In genomic region chrX:153360216-153360590, GRCm38 (mm10) we compare ENCODE assay signal across 8 mouse cellular contexts.
DNase-seq lines count a peak whose midpoint lies in the region; ATAC-seq and TF ChIP-seq lines count a peak whose summit lies in the region.

No protein-coding gene starts in this region.

- no peaks in the 10 kb centered on the region; the same call in 1 of the 2 replicates for H3K4me1 ChIP-seq in embryonic fibroblast, embryonic 13.5 days (ENCODE audit: control insufficient read depth, insufficient read depth, low read length)
- H3K4me1 ChIP-seq in hindbrain, postnatal 0 days (ENCODE audit: insufficient read depth, low read length), result no peaks in the 10 kb centered on the region
- no peaks in the 10 kb centered on the region for H3K4me1 ChIP-seq in lung, postnatal 0 days (ENCODE audit: insufficient read depth, low read depth, low read length)

- H3K9me3 ChIP-seq in hindbrain, postnatal 0 days (ENCODE audit: low read length), result no peaks in the 10 kb centered on the region
- H3K9me3 ChIP-seq in lung, postnatal 0 days (ENCODE audit: low read length), result no peaks in the 10 kb centered on the region

- no peaks in the 10 kb centered on the region for H3K36me3 ChIP-seq in hindbrain, postnatal 0 days (ENCODE audit: insufficient read depth, low read length)
- no peaks in the 10 kb centered on the region for H3K36me3 ChIP-seq in lung, postnatal 0 days (ENCODE audit: insufficient read depth, low read length)

- TF ChIP-seq CTCF in embryonic fibroblast, embryonic 13.5 days (IDR thresholded peaks at IDR 0.05; ENCODE audit: borderline replicate concordance, insufficient read depth, low read length), result no peak
- TF ChIP-seq CTCF in hindbrain, postnatal 0 days (IDR thresholded peaks at IDR 0.05; ENCODE audit: low read depth), result no peak
- TF ChIP-seq CTCF in lung, postnatal 0 days (IDR thresholded peaks at IDR 0.05), result no peak

- H3K27me3 ChIP-seq in hindbrain, postnatal 0 days (ENCODE audit: insufficient read depth, low read length), result no peaks in the 10 kb centered on the region
- H3K27me3 ChIP-seq in lung, postnatal 0 days (replicated peaks; ENCODE audit: insufficient read depth, low read length), result no peaks in the 10 kb centered on the region

- ATAC-seq in hindbrain, postnatal 0 days, result peak; percentile 69
- ATAC-seq in lung, postnatal 0 days, result peak; percentile 56

- 26% methylated on average over 15 of the region's 15 CpGs for WGBS in hindbrain, postnatal 0 days
- WGBS in lung, postnatal 0 days, result 14% methylated on average over 15 of the region's 15 CpGs

- peak overlapping the region; percentile 53 for H3K4me3 ChIP-seq in embryonic fibroblast, embryonic 13.5 days (ENCODE audit: insufficient read depth, low read length)
- peak overlapping the region; percentile 41 for H3K4me3 ChIP-seq in hindbrain, postnatal 0 days (ENCODE audit: low read length)
- H3K4me3 ChIP-seq in lung, postnatal 0 days (ENCODE audit: low read depth, low read length), result peak overlapping the region; percentile 41

- TF ChIP-seq EP300 in lung, postnatal 0 days (IDR thresholded peaks at IDR 0.05), result no peak

- no peak overlapping the region for H3K27ac ChIP-seq in embryonic fibroblast, embryonic 13.5 days (ENCODE audit: insufficient read depth, low read length)
- H3K27ac ChIP-seq in hindbrain, postnatal 0 days, result peak overlapping the region; percentile 49; the same call in 1 of the 2 replicates
- 0 out of 2 replicates have a peak overlapping the region, but pooled peaks have one; percentile 20 for H3K27ac ChIP-seq in lung, postnatal 0 days (ENCODE audit: low read length)

- H3K4me2 ChIP-seq in hindbrain, postnatal 0 days (ENCODE audit: low read depth, low read length), result peak overlapping the region; percentile 63
- peak overlapping the region; percentile 62 for H3K4me2 ChIP-seq in lung, postnatal 0 days (replicated peaks; ENCODE audit: low read depth, low read length)

- no peak for TF ChIP-seq POLR2A in embryonic fibroblast, embryonic 13.5 days (IDR thresholded peaks at IDR 0.05; ENCODE audit: low read depth, low read length)

- DNase-seq in layer of hippocampus, adult 9-11 months, result peak; percentile 2
- DNase-seq in layer of hippocampus, adult 8-10 months (ENCODE audit: low spot score in 2 of 2), result no peak
- DNase-seq in adrenal gland, postnatal 14 days, result peak; percentile 6
- peak; percentile 8 for DNase-seq in hindbrain, postnatal 0 days (ENCODE audit: low spot score)
- peak; percentile 17 for DNase-seq in lung, postnatal 0 days (ENCODE audit: low spot score)
- DNase-seq in ovary, postnatal 14 days (ENCODE audit: low spot score), result peak; percentile 3
- no peak for DNase-seq in layer of hippocampus, adult 11-12 months (ENCODE audit: low spot score)

- peak overlapping the region; percentile 45 for H3K9ac ChIP-seq in hindbrain, postnatal 0 days (replicated peaks; ENCODE audit: low read length)
- no peak overlapping the region; the same call in 1 of the 2 replicates for H3K9ac ChIP-seq in lung, postnatal 0 days (replicated peaks; ENCODE audit: low read depth)

Comparison
In these comparisons a context has a peak if more than half of its experiments do, and no peak if none do; other contexts are left out.
1. DNase-seq: peak in layer of hippocampus, adult 9-11 months (single experiment), adrenal gland, postnatal 14 days (single experiment), hindbrain, postnatal 0 days (single experiment), lung, postnatal 0 days (single experiment) and ovary, postnatal 14 days (single experiment); none in layer of hippocampus, adult 8-10 months (0 of 2) and layer of hippocampus, adult 11-12 months (single experiment).
2. Peak in every context shown above with its lines, with median percentiles within 50 percentile points of each other: H3K4me3 ChIP-seq.